Mouse (Mus musculus): ENCODE data around the gene Cecr2. TPM values are rescaled to one million over a fixed set of nuclear protein-coding genes. Genes with fewer than 3 reads are reported as not detected.
A peak's percentile ranks its signal among the peaks of the same experiment; 100 is the strongest.

Cecr2 gene
- total RNA-seq, 2 experiments from 2014 or later, result 3.1 to 3.2 TPM

DNA sequence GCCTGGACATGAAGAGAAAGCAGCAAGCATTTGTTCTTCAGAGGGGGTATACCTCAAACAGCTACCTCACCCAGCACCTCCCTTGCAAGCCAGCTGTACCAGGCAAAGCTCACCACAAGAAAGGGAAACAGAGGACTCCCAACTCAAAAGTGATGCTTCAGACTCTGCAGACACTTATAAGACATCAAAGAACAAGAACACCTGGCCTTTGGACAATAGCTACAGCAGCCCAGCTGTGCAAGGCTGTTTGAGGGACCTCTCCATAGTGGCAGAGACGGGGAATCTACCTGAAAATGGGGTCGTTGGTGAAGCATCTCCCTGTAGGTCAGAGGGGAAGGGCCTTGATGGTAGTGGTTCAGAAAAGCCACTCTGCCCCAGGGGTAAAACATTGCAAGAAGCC lies 95.0 kb downstream of the Cecr2 start:
- DNase-seq, result no peak
- intact Hi-C loops (cut with DNase I), result no loop called here

DNA sequence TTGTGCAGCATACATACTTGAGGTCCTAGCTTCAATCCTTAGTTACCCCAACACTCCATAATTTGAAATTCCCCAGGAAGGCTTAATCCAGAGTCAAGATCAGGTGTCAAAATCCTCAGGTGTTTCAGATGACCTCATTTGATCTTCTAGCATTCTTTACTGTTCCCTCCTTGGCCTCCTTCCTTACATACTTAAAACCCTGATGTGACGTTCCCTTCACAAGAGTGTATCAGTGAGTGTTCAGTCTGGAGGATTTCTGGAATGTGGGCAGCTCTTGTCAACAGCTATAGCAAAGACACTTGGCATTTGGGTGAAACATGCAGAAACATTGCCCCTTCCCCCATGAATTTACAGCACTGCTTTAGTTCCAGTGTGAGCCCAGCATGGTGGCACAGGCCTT lies 103.8 kb downstream of the Cecr2 start:
- DNase-seq, result no peak
- intact Hi-C loops (cut with DNase I), result no loop called here

DNA sequence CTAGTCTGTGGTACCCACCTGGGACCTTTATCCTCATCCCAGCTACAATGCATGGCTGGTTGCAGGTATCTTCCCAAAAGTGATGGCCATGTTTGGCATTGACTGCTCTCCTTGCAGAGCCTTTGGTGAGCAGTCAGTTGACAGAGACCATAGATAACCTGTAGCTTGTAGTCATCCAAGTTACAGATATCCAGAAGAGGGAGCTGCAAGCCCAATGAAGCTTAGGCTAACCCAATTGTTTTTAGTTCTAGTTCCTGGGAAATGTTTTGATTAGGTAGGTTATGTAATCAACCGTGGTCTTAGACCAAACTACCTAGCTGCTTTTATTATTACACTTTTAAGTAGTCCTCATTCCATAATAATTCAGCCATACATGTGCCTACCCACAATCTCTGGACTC lies 105.2 kb downstream of the Cecr2 start:
- no peak for DNase-seq
- intact Hi-C loops (cut with DNase I), result no loop called here

DNA sequence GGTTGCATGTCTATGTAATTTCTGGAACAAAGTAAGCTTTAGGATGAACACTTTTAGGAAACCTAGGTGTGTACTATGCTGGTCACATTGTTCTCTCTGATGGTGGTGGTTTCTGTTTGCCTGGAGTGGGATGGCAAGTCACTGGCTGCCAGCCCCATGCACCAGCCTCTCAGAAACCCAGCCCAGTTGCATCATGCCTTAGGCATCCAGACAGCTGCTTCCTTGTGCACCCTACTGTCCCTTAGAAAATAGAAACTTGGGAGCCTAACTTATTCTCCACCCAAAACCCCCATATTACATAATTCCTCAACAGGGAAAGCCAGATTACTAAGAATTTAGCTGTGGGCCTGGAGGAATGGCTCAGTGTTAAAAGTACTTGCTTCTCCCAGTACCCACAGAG lies 105.9 kb downstream of the Cecr2 start:
- no peak for DNase-seq
- intact Hi-C loops (cut with DNase I), result no loop called here

DNA sequence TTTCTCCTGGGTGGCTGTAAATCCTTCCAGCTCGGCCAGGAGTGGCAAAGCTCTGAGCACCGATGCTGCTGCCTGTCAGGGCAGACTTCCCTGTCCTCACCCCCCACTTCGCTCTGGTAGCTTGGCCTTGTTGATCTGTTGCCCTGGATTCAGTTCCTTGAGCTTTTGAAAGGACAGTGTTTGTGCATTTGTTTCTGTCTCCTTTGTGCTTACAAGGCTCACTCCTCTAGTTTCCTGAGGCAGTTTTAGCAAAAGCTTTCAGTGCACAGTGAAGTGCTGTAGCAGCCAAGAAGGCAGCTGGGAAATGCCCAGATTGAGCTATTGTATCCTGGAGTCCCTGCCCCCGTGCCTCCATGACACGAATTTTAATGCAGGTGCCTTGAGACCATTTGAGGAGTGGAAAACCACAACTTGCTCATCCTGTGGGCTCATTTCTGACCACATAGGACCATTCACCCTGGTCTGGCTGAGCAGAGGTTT lies 107.0 kb downstream of the Cecr2 start, which contains the start of gene Slc25a18:
Gene Slc25a18, plus strand, starts transcription at position 430 of the 480 bp plus-strand sequence.
- intact Hi-C loops (cut with DNase I), result no loop called here

DNA sequence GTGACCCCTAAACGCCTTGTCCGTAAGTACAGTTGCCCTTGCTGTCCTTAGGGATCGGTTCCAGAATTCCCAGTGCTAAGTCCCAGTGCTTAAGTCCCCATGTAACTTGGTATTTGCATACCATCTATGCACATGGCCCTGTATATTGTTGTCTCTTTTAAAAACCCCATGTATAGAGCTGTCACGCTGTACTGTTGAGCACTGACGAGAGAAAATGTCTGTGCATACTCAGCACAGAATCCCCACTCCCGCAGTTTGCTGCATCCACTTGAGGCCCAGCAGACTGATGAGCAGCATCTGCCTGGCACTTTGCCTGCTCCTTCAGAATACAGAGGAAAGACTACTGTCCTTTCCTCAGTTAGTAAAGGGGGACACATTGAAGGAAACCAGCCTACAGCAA lies 107.6 kb downstream of the Cecr2 start:
- intact Hi-C loops (cut with DNase I), result no loop called here
- peak; percentile 21 for DNase-seq

More for the DNA sequence above, 107.0 kb downstream of the Cecr2 start, which contains the start of gene Slc25a18:
- peak; percentile 45 for DNase-seq

DNA sequence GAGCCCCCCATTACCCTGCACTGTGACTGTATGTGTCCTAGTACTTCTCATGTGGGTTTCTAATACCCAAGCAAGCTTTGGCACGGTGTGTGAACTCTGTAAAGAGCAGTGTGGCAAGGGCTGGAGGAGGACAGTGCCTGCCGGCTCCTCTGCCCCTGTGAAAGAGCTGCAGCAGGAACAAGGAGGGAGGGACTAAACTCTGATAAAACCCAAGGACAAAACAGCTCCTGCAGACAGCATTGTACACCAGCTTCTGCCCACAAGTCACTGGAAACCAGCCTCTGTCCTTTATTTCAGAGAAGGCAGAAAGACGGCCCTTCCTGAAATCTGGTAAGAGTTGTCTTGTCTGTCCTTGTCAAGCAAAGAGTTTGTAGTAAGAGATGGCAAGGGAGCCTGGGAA lies 110.1 kb downstream of the Cecr2 start:
- intact Hi-C loops (cut with DNase I), result no loop called here

DNA sequence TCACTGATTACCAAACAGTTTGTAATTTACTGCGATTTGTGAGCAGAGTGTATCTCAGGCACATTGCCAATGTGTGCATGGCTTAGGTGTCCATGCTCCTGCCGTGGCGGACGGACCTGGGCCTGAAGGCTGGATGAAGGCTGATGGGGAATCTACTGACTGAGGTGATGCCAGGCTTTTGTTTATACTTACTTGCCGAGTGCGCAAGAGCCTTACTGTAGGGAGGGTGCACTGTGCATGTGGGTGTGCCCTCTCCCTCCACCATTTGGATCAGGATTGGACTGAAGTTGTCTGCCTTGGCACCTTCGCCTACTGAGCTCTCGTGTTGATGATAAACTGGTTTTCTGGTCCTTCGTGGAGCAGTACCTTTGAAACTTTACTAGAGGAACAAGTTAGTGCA lies 111.4 kb downstream of the Cecr2 start:
- DNase-seq, result no peak
- intact Hi-C loops (cut with DNase I), result no loop called here

More for the DNA sequence above, 110.1 kb downstream of the Cecr2 start:
- DNase-seq, result no peak

DNA sequence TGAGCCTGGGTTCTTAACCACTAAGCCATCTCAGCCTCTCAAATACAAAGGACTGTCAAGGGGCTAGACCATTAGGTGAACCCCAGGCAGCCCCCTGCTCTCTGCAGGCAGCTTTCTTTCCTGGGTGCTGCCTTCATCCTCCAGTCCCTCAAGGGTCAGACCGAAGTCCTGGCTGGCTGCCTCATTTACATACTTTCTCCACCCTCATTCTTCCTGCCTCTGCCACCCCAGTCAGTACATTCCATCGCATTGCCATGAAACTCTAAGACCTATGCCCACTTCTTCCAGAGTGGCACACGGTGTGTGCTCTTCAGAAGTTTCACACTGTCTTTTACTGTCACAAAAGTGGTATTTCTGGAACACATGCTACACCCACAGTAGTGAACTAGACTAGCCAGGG lies 112.1 kb downstream of the Cecr2 start:
- no peak for DNase-seq
- intact Hi-C loops (cut with DNase I), result no loop called here

DNA sequence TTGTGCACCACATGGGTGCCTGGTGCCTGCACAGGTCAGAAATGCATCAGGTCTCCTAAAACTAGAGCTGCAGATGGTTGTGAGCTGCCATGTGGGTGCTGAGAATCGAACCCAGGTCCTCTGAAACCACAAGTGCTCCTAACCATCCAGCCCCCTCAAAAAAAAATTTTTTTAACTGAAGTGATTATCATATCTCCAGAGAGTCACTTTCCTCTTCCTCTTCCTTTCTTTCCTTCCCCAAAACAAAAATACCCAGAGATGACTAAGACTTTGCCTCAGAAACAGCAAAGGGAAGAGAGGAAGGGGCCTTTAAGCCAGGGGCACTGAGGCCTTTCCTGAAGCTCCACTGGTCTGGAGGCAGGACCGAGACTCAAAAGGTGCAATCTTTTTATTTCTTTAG lies 116.8 kb downstream of the Cecr2 start:
- intact Hi-C loops (cut with DNase I), result no loop called here
- DNase-seq, result no peak

DNA sequence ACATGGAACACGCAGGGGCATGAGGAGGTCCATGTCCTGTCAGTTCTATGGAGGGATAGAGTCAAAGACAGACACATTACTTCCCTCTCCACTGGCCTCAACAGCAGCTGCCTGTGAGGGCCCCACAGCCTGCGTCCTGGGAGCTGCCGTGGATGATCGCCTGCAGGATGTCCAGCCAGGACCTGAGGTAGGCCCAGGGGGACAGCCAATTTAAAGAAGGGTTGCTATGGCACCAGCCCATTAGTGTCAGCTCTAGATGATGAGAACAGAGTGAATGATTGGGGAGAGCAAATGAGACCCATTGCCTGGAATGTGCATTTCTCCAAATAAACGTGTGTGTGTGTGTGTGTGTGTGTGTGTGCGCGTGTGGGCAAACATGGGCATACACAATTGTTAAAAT lies 118.2 kb downstream of the Cecr2 start:
- intact Hi-C loops (cut with DNase I), result no loop called here
- DNase-seq, result no peak

DNA sequence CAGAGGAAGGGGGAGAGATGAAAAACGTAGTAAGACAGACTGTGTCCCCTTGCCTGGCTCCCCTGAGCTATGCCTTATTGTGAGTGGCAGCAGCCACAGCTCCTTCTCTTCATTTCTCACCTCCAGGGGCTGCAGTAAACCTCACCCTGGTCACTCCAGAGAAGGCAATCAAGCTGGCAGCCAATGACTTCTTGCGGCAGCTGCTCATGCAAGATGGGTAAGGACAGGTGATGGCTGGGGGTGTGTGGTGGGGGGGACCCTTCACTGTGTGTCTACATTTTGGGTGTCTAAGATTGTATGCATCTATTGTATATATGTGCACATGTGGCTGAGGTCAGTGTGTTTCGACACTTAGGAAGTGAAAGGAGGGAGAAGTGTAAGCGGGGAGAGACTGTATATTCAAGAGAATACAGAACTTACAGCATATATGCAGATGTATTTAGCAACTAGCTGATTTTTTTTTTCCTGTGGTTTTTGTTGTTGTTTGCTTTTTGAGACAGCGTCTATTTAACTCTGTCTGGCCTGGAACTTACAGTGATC lies 122.0 kb downstream of the Cecr2 start:
- intact Hi-C loops (cut with DNase I), result no loop called here
- no peak for DNase-seq

DNA sequence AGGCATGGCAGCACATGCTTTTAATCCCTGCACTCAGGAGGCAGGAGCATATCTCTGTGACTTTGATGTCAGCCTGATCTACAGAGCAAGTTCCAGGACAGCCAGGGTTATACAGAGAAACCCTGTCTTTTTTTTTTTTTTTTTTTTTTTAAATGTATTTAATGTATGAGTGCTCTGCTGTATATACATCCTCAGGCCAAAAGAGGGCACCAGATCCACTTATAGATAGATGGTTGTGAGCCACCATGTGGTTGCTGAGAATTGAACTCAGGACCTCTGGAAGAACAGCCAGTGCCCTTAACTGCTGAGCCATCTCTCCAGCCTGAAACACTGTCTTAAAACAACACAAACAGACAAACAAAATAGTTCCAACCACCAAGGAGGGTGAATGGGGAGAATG lies 122.7 kb downstream of the Cecr2 start:
- intact Hi-C loops (cut with DNase I), result no loop called here
- DNase-seq, result no peak

DNA sequence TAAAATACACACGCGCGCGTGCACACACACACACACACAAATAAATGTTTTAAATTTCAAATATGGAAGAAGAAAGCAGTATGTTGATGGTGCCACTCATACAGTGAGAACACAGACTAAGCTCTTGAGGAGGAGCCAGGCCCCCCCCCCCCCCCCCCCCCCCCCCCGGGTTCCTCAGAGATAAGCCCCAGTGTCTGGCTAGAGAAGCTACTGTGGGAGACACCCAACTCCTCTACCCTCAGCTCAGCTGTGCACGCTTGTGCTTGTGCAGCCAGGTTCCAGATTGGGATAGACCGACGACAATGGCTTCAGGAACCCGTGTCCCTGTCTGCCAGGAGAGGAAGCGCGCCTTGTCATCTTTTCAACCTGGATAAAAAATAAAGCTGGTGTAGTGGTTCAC lies 124.0 kb downstream of the Cecr2 start:
- intact Hi-C loops (cut with DNase I), result no loop called here

DNA sequence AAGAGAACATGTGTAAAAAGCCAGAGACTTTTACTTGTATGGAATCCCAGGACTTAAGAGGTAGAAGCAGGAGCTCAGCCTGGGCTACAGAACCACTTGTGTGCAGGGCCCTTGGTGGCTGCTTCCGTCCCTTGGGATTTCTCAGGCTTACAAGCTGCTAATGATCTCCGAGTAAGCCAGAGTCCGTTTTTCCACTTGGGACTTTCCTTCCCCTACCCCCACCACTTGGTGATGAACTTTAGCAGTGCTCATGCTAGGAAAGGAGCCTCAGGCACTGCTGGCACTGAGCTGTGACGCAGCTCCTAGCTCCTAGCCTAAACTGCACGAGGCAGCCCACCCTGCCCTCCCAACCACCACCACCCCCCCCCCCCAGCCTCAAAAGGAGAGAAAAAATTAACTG lies 124.5 kb downstream of the Cecr2 start:
- intact Hi-C loops (cut with DNase I), result no loop called here
- no peak for DNase-seq

More for the DNA sequence above, 124.0 kb downstream of the Cecr2 start:
- no peak for DNase-seq

DNA sequence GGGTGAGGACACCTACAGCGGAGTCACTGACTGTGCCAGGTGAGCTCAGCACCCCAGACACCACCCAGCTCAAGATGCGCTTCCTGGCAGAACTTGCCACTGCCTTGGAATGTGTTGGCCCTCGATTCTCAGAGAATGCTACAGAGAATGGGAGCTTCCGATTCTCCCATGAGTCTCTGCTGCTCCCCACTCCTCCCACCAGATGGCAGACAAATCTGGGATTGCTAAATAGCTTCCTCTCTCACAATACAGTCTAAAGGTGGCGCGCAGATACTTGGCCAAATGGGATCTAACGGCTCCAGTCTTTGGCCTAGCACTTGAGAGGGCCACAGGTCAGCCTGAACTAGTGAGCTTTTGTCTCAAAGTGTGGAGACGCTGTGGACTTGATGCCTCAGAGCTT lies 126.8 kb downstream of the Cecr2 start:
- no peak for DNase-seq

DNA sequence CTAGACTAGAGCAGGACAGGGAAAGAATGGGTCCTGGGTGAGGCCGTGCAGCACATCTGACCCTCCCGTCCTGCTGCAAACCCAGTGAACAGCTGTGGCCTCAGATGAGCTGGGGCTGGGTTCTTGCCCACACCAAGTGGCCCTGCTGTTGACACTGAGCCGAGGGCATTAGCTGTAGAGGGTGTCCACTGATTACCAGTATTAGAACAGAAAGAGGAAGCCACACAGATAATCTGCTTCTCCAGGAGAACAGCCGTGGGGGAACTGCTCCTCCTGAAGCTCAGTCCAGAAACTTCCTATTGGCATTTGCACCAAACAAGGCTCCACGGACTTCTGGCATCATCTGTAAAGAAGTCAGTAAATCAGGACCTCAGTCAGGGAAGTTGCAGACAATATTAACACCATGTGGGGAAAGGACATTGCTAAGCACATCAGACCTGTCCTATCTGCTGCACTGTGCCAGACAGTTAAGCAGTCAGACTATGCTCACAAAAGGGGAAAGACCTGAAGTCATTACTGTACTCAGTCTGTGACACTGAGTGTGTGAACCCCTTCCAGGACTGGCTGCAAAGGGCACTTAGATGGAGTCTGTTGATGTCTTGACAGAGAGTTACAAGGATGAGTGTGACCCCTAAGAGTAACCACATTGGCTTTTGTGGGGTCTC lies 129.4 kb downstream of the Cecr2 start:
- intact Hi-C loops (cut with DNase I), result no loop called here
- no peak for DNase-seq

More for the DNA sequence above, 126.8 kb downstream of the Cecr2 start:
- intact Hi-C loops (cut with DNase I), result no loop called here

DNA sequence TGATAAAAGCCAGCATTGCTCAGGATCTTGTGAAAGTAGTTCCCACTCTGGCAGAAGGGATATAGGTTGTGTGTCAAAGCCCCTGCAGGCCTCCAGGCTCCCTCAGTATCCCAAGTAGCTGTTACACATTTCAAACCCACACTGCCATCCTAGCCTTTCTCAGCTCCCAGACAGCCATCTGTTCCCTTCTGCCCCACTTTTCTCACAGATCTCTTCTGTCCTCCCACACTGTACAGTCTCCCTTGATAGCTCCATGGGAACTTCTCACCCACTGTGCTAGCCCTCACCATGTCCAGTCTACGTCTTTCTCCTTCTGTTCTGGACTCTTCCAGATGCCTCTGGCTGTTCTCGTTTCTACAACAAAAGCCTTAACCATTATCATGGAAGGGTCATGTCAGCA lies 129.9 kb downstream of the Cecr2 start:
- intact Hi-C loops (cut with DNase I), result no loop called here
- no peak for DNase-seq

DNA sequence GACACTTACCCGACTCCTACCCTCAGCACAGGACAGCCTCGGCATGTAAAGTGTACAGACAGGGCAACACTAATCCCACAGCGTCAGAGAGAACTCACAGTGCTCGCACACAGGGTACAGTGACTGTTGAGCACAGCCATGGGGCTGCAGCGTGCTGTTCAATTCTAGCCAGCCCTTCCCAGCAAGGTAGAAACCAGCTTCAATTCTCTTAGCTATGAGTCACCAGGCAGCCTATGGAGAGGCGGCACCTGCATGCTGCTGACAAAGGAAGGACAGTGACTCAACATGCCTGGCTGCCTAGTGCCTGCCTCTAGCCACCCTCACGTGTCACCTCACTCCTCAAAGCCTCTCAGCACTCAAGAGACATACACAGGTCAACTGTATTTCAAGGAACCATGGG lies 131.8 kb downstream of the Cecr2 start:
- DNase-seq, result no peak
- intact Hi-C loops (cut with DNase I), result no loop called here

DNA sequence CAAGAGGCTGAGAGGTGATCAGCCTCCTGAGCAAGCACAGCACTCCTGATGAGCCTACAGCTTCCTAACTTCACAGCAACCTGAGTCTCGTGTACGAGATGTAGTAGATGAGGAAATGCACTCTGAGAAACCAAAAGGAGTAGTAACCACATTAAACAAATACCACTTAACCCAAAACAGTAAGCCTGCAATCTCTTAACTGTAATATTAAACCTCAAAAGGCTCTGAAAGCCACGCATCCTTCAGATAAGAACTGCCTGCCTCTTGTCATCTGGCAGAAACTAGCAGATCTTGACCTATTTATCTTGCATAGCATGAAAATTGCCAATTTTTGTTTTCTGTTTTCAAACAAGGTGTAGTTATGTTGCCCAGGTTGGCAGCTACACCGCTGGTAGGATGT lies 132.7 kb downstream of the Cecr2 start:
- intact Hi-C loops (cut with DNase I), result no loop called here
- DNase-seq, result no peak

DNA sequence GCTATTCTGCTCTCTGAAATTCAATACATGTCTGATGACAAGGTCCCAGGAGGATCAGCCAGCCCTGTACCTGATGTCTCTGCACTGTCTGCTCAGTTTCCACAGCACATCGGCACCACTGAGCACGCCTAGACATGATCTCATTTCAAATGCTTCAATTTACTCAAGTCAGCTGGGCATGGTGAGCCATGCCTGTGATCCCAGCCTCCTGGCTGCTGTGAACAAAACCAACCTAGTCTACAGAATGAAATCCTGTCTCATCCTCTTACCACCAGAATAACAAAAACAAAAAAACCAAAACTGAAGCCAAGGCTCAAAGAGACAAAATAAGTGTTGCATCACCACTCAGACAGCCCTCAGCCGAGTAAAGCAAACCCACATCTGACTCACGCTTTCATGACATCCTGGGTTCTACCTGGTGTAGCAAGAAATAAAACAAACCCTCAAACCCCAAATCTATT lies 133.4 kb downstream of the Cecr2 start:
- no peak for DNase-seq
- intact Hi-C loops (cut with DNase I), result no loop called here

DNA sequence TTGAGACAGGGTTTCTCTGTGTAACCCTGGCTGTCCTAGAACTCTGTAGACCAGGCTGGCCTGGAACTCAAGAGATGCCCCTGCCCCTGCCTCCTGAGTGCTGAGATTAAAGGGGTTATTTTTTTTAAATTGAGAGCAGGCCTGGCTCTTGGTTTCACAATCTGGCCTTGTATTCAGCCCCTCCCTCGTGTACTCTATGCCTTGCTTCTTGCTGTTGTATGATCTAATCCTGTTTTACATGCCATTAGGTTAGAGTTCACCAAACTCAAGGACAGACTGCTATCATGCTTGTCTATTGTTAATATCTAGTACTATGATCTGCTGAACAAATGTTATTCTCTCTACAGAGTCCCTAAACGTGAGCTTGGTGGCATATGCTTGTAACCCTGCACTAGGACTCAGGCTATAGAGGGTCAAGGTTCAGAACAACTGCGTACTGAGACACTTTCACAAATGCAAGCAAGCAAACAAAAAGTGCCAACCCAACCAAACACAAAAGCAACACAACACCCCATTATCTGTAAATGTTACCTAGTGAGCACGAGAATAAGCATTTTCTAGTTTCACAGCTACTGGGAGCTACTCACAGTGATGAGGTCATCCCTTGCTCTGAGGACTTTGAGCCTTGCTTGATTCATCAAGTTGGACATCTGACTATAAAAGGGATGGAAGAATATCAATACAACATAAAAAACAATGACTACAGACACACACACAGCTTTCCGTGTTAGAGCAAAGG lies 141.0 kb downstream of the Cecr2 start:
- DNase-seq, result no peak

More for the DNA sequence above, 141.0 kb downstream of the Cecr2 start:
- intact Hi-C loops (cut with DNase I), result no loop called here

Measured in left cerebral cortex, postnatal 4 days (tissue).